Mouse (Mus musculus) megakaryocyte, embryonic 14.5 days (primary cell): ENCODE data around the gene Tat.

ENCODE experiments used
- FLI1 ChIP-seq: IDR thresholded peaks from 2 replicates; pipeline ENCODE4 v1.6.1; 2012; ENCODE audit warnings: low read length, inconsistent platforms, mixed read lengths
- GATA1 ChIP-seq: IDR thresholded peaks from 3 replicates; pipeline ENCODE4 v1.6.1; 2012; ENCODE audit warnings: mixed read lengths, low read length, inconsistent platforms, borderline replicate concordance

DNA sequence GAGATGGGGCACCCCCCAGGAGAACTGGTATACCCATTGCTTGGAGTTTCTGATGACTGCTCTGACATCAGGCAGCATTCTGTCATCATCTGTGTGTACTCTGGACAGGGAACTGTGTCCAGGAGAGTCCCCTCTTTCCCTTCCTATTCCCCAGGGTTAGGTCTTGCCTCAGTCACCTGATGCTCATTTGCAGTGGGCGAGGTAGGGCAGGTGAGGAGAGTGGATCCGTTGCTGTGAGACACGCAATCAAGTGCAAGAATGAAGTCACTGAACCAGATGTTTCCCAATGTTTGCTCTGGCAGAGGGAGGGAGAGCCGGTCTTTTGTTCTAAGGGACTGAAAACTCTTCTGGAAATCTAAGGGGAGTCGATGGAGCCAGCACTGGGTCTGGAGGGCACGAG, 10.9 kb upstream of the Tat start:
- no peak for TF ChIP-seq GATA1
- no peak for TF ChIP-seq FLI1
